Mouse (Mus musculus): ENCODE results near the gene Crebrf. TPM values are rescaled to one million over a fixed set of nuclear protein-coding genes. Genes with fewer than 3 reads are reported as not detected.

Crebrf gene
- total and polyA plus RNA-seq, 3 experiments: 1.6 to 66.3 (median 51.3) TPM

DNA sequence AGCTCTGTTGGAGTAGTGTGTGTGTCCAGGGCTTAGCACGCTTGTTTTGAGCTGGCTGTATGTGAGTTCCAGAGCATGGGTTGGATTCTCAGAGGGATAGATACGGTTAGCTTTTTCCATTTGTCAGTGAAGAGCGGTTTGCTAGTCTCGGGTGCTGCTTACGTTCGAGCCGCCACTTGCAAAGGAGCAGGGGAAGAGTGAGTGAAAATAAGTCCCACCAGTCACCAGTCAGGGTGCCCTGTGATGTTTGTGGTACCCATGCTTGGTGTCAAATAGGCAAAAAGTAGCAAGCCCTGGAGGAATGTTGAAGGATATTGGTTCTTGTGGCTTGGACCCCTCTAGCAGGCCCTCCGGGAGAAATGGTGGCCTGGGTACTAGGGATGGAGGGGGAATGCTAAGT is 73.5 kb downstream of the Crebrf start:
- H3K27me3 ChIP-seq (ENCODE audit: insufficient read depth, low read length): no peaks in the 10 kb centered on the region
- H3K4me1 ChIP-seq (ENCODE audit: insufficient read depth, low read depth, low read length): peaks cover 31% of the 10 kb centered on the region
- H3K9me3 ChIP-seq (replicated peaks): no peaks in the 10 kb centered on the region
- ATAC-seq (ENCODE audit: extremely low read depth, insufficient number of reproducible peaks, low FRiP score, poor library complexity, severe bottlenecking): no peak
- no peak for TF ChIP-seq TAL1 (conservative IDR thresholded peaks at IDR 0.05; ENCODE audit: low read depth, low read length)
- TF ChIP-seq GATA1 (IDR thresholded peaks at IDR 0.05; ENCODE audit: borderline replicate concordance, low read length): no peak
- no peak for DNase-seq (ENCODE audit: low spot score)
- H3K36me3 ChIP-seq (replicated peaks): peaks cover 94% of the 10 kb centered on the region
- H3K4me3 ChIP-seq (ENCODE audit: low read depth, low read length): no peak overlapping the region

GRCm38 (mm10) chr17:26789460-26790268 is 74.2 kb downstream of the Crebrf start:
- peaks cover 30% of the 10 kb centered on the region for H3K4me1 ChIP-seq (ENCODE audit: insufficient read depth, low read depth, low read length)
- no peak for ATAC-seq (ENCODE audit: extremely low read depth, insufficient number of reproducible peaks, low FRiP score, poor library complexity, severe bottlenecking)

DNA sequence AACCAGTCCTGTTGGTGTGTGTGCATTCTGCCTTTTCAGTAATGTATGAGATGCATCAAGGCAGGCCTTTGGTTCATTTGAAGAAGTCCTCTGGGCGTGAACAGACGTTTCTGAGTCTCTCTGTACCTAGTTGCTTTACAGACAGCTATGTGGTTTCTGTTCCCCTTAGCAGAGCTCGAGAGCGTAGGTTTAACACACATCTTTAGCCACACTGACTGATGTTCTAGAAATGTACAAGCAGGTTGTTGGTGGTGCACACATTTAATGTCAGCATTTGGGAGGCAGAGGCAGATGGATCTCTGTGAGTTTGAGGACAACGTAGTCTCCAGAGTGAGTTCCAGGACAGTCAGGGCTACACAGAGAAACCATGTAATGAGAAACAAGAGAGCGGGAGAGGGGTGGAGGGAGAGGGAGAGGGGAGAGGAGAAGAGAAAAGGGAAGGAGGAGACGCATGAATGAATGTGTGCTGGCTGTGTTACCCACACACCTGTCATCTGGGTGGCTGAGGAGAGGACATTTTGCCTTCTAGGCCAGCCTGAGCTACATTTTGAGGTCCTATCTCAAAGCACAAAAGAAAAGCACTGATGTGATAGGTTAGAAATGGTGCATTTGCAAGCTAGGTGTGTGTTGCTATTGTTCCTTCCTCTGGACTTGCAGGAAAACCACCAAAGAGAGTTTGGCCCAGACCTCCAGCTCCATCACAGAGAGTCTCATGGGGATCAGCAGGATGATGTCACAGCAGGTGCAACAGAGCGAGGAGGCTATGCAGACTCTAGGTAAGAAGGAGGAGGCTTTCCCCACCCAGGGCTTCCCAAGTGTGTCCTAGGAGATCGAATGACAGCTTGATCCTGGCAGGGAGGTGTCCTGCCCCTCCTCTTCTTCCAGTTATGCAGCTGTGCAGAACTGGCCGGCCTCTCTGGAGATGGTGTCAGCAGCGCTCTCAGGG is 75.1 kb downstream of the Crebrf start:
- DNase-seq (ENCODE audit: low spot score) (no peak), ATAC-seq (ENCODE audit: extremely low read depth, insufficient number of reproducible peaks, low FRiP score, poor library complexity, severe bottlenecking) (no peak)
- H3K36me3 ChIP-seq (replicated peaks): peaks cover 78% of the 10 kb centered on the region
- peaks cover 30% of the 10 kb centered on the region for H3K4me1 ChIP-seq (ENCODE audit: insufficient read depth, low read depth, low read length)
- no peaks in the 10 kb centered on the region for H3K27me3 ChIP-seq (ENCODE audit: insufficient read depth, low read length)
- no peaks in the 10 kb centered on the region for H3K9me3 ChIP-seq (replicated peaks)
- H3K4me3 ChIP-seq (ENCODE audit: low read depth, low read length): no peak overlapping the region
- TF ChIP-seq POLR2AphosphoS5 (IDR thresholded peaks at IDR 0.05; ENCODE audit: insufficient replicate concordance, low read depth, low read length): no peak
- no peak for TF ChIP-seq TAL1 (conservative IDR thresholded peaks at IDR 0.05; ENCODE audit: low read depth, low read length)
- no peak for TF ChIP-seq CTCF (IDR thresholded peaks at IDR 0.05; ENCODE audit: low read depth, low read length)
- no peak for TF ChIP-seq GATA1 (IDR thresholded peaks at IDR 0.05; ENCODE audit: borderline replicate concordance, low read length)
- TF ChIP-seq GATA2 (IDR thresholded peaks at IDR 0.05; ENCODE audit: borderline replicate concordance, low read depth, low read length): no peak

More at GRCm38 (mm10) chr17:26789460-26790268, 74.2 kb downstream of the Crebrf start:
- H3K36me3 ChIP-seq (replicated peaks): peaks cover 87% of the 10 kb centered on the region
- no peaks in the 10 kb centered on the region for H3K9me3 ChIP-seq (replicated peaks)
- no peak overlapping the region for H3K4me3 ChIP-seq (ENCODE audit: low read depth, low read length)
- no peak for TF ChIP-seq GATA1 (IDR thresholded peaks at IDR 0.05; ENCODE audit: borderline replicate concordance, low read length)
- TF ChIP-seq CTCF (IDR thresholded peaks at IDR 0.05; ENCODE audit: low read depth, low read length): no peak
- no peak for TF ChIP-seq GATA2 (IDR thresholded peaks at IDR 0.05; ENCODE audit: borderline replicate concordance, low read depth, low read length)
- TF ChIP-seq POLR2AphosphoS5 (IDR thresholded peaks at IDR 0.05; ENCODE audit: insufficient replicate concordance, low read depth, low read length): no peak
- no peak for TF ChIP-seq TAL1 (conservative IDR thresholded peaks at IDR 0.05; ENCODE audit: low read depth, low read length)
- H3K27me3 ChIP-seq (ENCODE audit: insufficient read depth, low read length): no peaks in the 10 kb centered on the region
- DNase-seq (ENCODE audit: low spot score): no peak

DNA sequence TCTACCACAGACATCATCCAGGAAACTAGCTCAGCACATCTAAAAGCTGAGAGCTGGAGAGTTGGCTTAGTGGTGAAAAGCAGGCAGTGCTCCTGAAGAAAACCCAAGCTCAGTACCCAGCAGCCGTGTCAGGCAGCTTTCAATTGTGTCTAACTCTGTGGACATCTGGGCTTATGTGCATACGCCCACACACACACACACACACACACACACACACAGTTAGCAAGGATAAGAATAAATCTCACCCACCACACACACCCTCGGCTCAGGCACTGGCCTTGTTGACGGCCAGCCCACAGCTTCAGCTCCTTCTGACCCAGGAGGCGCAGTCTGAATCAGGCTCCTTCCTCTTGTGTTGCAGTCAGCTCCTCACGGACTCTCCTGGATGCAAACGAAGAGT is 76.1 kb downstream of the Crebrf start:
- Histone ChIP-seq H3K9me3 (replicated peaks) (no peaks in the 10 kb centered on the region), H3K4me1 (ENCODE audit: insufficient read depth, low read depth, low read length) (peaks cover 24% of the 10 kb centered on the region), H3K36me3 (replicated peaks) (peaks cover 70% of the 10 kb centered on the region), H3K27me3 (ENCODE audit: insufficient read depth, low read length) (no peaks in the 10 kb centered on the region), H3K4me3 (ENCODE audit: low read depth, low read length) (no peak overlapping the region)
- no peak for ATAC-seq (ENCODE audit: extremely low read depth, insufficient number of reproducible peaks, low FRiP score, poor library complexity, severe bottlenecking)
- no peak for TF ChIP-seq TAL1 (conservative IDR thresholded peaks at IDR 0.05; ENCODE audit: low read depth, low read length)
- no peak for DNase-seq (ENCODE audit: low spot score)

DNA sequence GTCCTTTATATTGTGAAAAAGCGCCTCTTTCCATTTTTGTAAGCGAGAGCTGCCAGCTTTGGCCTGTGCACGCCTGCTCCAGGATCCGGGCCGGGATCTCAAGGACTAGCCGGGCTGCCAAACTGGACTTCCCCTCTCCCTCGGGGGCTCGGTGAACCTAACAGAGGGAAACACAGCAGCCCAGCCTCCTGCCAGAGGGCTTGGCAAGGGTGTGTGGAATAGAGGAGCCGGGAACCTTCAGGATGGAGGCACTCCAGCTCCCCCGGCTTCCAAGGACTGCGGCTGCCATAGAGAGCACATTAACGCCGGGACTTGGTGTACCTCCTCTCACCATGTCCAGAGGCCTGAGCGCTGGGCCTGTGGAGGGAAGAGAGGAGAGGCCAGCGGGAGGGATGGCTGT is 76.6 kb downstream of the Crebrf start:
- Histone ChIP-seq H3K4me3 (ENCODE audit: low read depth, low read length) (no peak overlapping the region), H3K9me3 (replicated peaks) (no peaks in the 10 kb centered on the region), H3K36me3 (replicated peaks) (peaks cover 65% of the 10 kb centered on the region), H3K27me3 (ENCODE audit: insufficient read depth, low read length) (no peaks in the 10 kb centered on the region), H3K4me1 (ENCODE audit: insufficient read depth, low read depth, low read length) (peaks cover 20% of the 10 kb centered on the region)
- no peak for ATAC-seq (ENCODE audit: extremely low read depth, insufficient number of reproducible peaks, low FRiP score, poor library complexity, severe bottlenecking)
- DNase-seq (ENCODE audit: low spot score): no peak
- TF ChIP-seq GATA2 (IDR thresholded peaks at IDR 0.05; ENCODE audit: borderline replicate concordance, low read depth, low read length) (no peak), CTCF (IDR thresholded peaks at IDR 0.05; ENCODE audit: low read depth, low read length) (no peak), POLR2AphosphoS5 (IDR thresholded peaks at IDR 0.05; ENCODE audit: insufficient replicate concordance, low read depth, low read length) (no peak), TAL1 (conservative IDR thresholded peaks at IDR 0.05; ENCODE audit: low read depth, low read length) (no peak), GATA1 (IDR thresholded peaks at IDR 0.05; ENCODE audit: borderline replicate concordance, low read length) (no peak)

- Histone ChIP-seq H3K36me3 (replicated peaks) (peaks cover 56% of the 10 kb centered on the region), H3K27me3 (ENCODE audit: insufficient read depth, low read length) (peaks cover 6% of the 10 kb centered on the region; the same call in 1 of the 2 replicates), H3K4me1 (ENCODE audit: insufficient read depth, low read depth, low read length) (peaks cover 20% of the 10 kb centered on the region), H3K4me3 (ENCODE audit: low read depth, low read length) (no peak overlapping the region), H3K9me3 (replicated peaks) (no peaks in the 10 kb centered on the region)
- TF ChIP-seq POLR2AphosphoS5 (IDR thresholded peaks at IDR 0.05; ENCODE audit: insufficient replicate concordance, low read depth, low read length): 0 out of 2 replicates have a peak, but pooled peaks have one; percentile 35
- no peak for TF ChIP-seq GATA2 (IDR thresholded peaks at IDR 0.05; ENCODE audit: borderline replicate concordance, low read depth, low read length)
- no peak for ATAC-seq (ENCODE audit: extremely low read depth, insufficient number of reproducible peaks, low FRiP score, poor library complexity, severe bottlenecking)
- DNase-seq (ENCODE audit: low spot score): no peak
Observed at GRCm38 (mm10) chr17:26793068-26793765, 77.8 kb downstream of the Crebrf start.

All from G1E (cell line).